Mouse (Mus musculus) T-helper 2 cell (primary cell): ENCODE measurements at regions not wholly inside any gene's neighbourhood (a gene's known extent, or its start where the extent isn't known, plus 50 kb on each side); places are given as distances from the start of the nearest gene placed in this dataset.
"Not testable (repeated sequence)": the region's sequence is repeated elsewhere in the genome, so short reads cannot be mapped to it uniquely, and the experiment has no call there.

ENCODE experiments used
- in situ Hi-C: fragments of 300-600 bp; cut with MboI, MseI; formaldehyde crosslinking; loops from one replicate; pipeline ENCODE4 v1.15.1; 2025; ENCODE audit warnings: high pct_unique_total_duplicates

DNA sequence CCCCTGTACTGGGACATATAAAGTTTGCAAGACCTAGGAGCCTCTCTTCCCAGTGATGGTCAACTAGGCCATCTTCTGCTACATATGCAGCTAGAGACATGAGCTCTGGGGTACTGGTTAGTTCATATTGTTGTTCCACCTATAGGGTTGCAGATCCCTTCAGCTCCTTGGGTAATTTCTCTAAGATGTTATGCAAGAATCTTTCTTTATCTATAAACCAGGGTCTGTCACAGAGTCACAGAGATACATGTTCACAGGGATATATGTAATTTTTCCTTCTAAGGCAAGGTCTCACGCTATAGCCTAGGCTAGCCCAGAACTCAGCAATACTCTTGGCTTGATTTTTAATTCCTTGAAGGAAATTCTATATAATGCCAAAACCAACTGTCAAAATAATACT, 56.9 kb downstream of the Zfp36l1 start:
- in situ Hi-C loops = not testable (repeated sequence)

DNA sequence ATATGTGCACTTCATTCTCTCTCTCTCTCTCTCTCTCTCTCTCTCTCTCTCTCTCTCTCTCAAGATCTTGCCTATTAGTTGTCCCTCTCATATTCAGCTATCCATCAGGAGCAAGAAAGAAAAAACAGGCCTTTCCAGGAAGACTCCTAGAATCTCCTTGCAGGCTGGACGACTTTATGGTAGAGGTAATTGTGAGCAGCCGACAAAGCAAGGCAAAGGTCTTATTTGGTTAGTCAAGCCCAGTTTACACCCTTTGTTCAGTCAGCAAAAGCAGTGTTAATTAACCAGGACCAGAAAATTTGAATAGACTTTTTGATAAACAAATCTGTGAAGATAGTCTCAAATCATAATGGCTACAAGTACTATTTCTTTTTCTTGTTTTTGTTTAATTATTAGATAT, 57.4 kb downstream of the Zfp36l1 start:
- in situ Hi-C loops = no loop called here

DNA sequence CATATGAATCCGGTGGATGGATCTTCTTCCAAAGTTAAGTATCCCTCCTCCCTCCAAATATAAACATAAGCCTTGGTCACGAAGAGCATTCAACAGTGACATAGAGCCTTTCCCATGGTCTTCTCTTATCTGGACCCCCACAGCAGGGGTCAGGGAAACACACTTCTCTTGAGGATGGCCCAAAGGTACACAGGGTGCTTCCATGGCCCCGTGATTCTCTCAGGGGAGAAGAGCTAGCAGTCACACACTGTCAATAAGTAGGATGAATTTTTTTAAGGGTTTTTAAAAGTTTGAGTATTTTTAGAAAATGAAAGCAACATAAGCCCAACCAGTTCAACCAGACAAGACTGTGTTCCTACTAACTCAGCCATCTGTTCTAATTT, 58.2 kb downstream of the Zfp36l1 start:
- in situ Hi-C loops = no loop called here

DNA sequence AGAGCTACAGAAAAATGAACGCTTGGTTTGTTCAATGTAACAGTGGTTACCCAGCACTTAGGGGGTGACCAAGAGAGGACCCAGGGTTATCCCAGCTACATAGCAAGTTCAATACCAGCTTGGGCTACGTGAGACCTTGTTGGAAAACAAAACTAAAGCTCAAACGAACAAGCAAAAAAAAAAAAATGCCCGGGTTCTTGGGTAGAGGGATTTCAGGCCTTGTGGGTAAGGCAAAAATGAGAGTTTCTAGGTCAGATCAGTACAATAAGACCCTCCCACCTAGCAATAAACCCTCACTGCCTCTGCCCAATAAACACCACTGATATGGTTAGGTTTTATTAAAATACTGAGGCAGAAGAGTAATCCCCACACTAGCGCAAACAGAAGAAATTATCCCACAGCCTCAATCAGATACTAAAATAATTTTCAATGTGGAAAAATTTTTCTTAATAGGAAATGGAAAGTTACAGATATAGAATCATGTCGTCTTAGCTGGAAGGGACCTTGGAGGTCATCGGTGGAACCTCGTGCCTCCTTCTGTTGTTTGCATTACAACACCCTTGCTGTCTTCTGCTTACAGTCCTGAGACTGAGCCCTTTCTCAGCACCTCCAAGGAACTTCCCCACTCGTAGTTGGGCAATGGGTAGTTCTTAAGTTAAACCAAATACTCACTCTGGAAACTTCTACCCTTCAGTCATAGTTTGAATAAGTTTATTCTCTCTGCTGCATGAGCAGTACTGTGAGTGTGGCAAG, 58.7 kb downstream of the Zfp36l1 start:
- in situ Hi-C loops = no loop called here

DNA sequence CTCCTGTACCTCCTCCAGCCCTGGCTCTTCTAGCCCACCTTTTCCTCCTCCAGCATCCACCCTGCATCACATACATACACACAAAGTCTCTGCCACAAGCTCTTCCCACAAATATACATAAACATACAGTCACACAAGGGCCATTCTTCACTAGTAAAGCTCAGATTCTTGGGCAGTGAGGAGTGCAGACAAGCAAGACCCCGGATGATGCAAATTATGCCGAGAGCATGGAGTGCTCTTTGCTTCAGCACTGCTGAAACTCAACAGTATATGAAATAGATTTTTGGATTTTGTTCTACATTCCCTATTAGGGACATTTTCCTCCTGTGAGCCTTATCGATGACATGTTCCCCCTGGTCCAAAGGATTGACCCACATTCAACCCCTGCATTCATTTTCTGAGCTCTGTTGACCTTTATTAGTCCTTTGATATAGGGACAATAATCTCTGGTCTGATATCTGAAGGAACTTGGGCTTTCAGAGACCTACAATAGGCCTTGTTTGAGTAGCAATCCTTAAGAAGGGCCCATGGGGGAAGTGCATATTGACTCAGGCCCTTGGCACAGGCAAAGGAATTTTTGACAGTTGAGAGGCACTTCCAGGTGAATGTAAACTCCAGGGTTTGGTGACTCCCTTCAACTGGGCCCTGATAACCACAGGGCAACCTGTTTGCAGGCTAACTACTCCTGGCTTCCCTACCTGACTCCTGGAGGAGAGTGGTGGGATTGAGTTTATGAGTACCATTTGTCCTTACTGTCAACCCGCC, 64.4 kb downstream of the Zfp36l1 start:
- in situ Hi-C loops = no loop called here

DNA sequence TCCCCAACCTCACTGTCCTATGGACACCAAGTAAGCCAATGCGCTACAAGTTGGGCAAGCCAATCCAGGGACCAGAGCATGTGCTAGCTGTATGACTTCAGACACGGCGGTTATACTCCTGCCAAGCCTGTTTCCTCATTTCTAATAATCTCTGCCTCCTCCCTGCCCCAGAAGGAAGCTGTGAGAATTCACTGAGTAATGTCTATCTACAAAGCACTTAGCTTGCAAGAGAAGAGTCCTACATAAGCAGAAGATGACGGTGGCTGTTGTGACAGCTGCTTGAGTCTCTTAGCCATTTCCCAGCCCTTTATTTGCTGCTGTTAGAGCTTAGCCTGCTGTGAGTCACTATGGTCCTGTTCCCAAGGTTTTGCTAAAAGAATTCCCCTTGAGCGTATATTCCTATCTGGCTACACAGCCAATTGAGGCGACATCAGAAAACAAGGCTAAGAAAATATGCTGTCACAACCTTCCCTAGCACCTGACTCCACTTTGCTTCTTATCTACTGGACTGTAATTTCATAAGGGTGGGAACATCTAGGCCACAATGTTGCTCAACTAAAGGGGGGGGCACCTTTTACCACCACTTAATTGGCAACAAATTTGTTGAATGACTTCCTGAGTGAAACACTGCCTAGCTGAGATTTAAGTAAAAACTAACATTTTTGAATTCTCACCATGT, 66.0 kb downstream of the Zfp36l1 start:
- in situ Hi-C loops = no loop called here

DNA sequence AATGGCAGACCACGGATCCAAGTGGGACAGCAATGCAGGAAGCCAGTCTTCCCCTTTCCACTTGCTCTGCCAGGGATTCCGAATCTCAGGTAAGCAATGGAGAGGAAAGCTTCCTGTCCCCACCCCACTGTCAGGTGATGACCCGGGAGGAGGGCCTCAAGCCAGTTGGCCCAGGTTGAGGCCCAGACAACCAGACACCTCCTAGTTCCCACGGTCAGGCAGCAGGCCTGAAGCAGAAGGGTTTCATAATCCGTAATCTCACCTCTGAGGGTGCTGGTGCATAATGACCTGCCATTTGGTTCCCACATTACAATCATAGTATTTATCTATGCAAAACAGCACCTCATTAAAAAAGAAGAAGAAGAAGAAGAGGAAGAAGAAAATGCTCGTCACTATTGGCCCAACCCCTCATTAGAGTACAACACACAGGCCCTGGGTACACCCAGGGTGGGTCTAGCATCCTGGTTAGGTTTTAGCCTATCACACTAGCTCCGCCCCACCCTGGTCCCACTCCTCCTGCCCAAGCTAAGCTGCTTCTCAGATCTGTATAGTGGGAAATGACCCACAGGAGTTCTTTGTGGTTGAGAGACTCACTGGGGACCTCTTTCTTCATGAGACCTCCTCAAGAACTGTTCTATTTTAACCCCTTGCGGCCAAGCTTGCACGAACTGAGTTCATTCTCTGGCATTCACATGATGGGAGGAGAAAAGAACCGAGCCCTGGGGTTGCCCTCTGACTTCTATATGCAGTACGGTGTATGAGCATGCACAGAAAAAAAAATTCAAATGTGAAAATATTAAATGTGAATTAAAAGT, 71.1 kb downstream of the Zfp36l1 start:
- in situ Hi-C loops = no loop called here

DNA sequence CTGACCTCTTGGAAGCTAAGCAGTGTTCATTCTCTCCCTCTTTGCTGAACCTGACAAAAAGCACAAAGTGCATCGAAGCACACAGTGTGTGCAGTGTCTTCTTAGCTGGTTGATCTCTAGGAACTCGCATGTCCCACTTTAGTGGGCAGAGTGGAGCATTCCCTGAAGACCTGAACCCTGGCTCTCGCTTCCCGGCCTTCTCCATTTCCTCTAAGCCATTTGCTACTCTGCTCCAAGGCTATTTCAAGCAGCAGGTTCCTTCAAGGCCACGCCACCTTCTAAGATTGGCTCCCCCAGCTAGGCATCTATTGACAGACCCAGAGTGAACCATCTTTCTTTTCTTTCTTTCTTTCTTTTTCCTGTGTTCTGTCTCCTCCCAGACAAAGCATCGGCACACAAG, 71.8 kb downstream of the Zfp36l1 start:
- in situ Hi-C loops = no loop called here

DNA sequence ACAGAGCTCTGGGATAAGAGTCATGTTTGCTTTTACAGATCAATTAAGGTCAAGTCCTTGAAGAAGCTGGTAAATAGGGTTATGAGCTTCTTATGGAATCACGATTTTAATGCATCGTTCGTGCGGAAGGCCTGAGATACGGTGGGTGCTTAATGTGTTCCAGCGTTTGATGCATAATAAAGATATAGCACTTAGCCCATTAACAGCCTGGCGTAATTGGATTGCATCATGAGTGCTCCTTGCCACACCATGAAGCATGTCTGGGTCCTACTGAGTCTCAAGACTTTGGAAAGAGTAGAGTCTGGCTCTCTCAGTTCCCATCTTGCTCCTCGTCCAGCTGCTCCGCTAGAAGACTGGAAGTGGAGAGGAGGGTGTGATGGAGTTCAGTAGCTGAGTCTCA, 72.6 kb downstream of the Zfp36l1 start:
- in situ Hi-C loops = no loop called here

DNA sequence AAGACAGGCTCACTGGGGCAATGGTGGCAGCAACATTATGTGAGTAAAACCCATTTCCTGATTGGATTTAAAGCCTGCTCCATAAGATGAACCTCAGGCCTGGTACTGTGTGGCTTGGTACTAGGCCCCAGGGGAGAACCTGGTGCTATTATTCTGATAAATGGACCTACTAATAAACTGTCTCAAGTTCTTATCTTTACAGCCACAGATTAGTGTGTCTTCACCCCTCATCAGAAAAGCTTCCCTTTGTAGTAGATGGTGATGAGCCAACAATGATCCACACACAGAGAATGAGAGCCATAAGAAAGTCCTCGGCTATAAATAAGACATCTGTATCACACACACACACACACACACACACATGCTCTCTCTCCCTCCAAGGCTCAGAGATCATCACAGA, 73.7 kb downstream of the Zfp36l1 start:
- in situ Hi-C loops = loop anchor here (10.0 kb wide), 1 partner anchor 554 kb away; no protein-coding TSS in a partner anchor

DNA sequence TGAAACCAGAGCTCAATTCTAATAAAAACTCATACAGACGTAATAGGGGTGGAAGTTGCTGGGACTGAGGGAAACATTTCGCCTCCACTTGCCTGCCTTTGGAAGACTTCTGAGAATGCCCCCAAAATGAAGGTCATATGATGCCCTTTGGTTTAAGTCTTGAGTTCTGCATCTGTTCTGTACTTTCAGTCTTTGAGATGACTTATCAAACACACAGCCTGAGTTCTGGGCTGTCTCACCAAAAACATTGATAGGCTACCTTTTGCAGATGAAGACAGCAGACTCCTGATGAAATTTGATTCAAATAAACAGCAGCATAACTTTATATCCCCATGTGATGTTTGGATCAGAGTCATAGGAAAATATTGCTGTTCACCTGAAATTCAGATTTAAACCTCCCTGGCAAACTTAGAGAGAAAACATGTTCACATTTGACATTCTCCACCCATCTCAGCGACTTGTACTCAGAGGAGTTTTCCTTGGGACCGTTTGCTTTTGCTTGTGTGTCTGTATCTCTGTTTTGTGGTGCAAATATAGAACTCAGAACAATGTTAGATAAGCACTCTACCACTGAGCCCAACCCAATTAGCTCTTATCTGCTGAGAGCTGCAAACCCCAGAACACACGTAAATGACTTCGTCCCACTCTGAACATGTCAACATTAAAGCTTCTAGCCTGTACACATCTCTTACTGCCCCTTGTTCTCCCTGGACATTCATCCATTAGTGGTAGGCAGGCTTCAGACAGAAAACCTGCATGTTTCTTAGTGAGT, 77.1 kb downstream of the Zfp36l1 start:
- in situ Hi-C loops = loop anchor here (10.0 kb wide), 1 partner anchor 551 kb away; no protein-coding TSS in a partner anchor

DNA sequence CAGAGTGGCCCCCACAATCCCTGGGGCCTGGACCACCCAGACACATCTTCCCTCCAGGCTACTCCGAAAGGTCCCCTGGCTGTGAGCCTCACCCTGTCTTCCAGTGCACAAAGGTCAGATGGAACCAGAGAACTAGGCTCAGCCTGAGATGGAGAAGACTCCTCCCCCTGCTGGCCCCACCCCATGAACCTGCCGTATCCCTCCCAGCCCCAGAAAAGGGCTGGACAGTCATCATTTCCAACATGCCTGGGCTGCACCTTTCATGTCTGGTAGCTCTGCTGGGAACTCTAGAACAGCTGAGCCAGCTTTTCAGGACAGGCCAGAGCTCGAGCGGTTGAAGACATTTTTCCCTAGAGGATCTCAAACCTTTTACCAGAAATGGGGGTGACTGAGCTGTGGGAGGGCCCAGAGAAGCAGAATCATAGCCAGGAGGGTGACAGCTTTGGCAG, 77.8 kb downstream of the Zfp36l1 start:
- in situ Hi-C loops = loop anchor here (10.0 kb wide), 1 partner anchor 550 kb away; no protein-coding TSS in a partner anchor

DNA sequence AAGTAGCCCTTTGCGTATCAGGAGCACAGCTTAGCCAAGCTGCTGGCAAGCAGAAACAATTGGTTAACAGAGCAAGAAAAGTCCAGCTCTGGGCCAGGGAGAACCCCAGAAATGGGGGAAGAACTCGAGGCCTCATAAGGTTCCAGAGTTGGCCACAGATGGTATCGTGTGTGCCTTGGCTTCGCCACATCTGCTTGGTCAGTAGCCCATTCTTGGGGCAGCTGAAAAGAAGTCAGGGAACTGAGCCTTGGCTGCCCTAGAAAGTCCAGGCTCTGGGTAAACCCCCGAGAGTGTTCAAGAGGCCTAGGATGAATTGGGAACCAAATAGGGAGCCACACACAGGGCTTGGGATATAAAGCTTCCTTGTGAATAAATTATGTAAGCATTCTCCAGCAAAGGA, 78.7 kb downstream of the Zfp36l1 start:
- in situ Hi-C loops = loop anchor here (10.0 kb wide), 1 partner anchor 549 kb away; no protein-coding TSS in a partner anchor

DNA sequence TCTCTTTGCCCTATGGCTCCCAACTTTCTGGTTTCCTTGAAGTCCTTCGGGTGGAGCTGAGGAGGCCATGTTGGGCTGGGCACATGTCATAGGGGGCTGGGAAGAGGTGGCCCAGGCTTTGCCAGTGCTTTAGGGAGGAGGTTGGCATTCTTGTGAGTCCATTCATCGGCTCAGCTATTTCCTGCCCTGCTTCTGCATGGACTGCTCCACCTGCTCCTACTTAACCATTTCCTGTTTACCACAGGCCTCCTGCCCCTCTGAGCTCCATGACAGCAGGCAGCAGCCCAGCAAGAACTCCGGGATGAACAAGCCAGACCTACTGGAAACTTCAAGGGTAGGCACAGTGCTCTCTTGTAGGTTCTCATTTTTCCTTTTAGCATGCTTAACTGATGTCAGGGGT, 80.3 kb downstream of the Zfp36l1 start:
- in situ Hi-C loops = loop anchor here (10.0 kb wide), 1 partner anchor 548 kb away; no protein-coding TSS in a partner anchor

DNA sequence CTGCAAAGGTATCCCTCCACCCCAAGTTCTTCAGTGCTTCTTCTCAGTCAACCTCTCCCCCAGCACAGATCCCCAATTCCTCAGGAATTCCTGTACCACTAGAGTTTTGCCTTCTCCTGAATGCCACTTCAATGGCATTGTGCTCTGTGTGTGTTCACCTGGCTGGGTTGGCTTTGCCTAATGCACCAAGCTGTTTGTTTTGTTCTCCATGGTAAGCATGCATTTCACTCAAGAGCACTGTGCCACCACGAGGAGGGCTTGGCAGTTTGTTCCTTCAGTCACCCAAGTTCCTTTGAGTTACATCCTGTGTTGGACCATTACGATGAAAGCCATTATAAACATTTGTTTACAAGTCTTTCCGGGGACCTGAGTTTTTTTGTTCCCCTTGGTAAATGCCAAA, 84.5 kb downstream of the Zfp36l1 start:
- in situ Hi-C loops = no loop called here

DNA sequence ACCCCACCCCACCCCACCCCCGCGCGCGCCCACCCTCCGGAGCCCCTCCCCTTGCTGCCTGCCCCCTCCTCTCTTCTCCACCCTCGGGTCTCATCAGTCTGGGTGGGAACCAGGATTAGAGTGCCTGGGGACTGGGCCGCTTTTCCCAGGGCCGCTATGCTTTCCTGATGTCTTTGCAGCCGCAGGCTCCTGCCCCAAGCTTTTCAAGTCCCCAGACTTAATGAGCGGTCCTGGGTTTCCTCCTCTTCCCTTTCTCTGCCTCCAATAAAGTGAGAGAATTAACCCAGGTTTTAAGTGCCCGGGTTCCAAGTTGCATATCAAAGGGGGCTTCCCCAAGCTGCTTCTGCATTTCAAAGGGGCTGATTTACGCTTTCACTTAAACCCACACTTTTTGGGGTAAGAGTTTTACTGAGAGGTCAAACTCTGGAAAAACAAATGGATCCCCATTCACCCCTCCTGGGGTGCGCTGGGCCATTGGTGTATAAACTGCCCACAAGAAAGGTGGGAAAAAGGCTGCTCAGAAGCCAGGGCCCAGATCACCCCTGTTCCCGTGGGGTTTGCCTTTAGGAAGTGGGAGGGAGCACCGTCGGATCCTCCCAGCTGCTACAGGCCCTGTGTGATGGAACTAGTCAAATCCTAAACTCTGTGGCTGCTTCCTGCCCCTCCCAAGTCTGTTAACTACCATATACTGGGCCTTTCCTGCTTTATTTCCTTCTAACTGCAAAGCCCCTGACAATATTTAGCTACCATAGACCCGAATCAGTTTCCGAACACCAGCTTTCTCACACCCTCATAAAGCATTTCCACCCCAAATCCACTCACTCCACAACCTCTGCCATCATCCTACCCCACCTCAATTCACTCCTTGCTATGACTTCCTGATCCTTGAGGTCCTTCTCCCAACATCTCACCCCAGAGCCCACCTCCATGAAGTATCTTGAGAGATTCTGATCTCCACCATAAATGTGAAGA, 89.4 kb downstream of the Zfp36l1 start:
- in situ Hi-C loops = no loop called here

DNA sequence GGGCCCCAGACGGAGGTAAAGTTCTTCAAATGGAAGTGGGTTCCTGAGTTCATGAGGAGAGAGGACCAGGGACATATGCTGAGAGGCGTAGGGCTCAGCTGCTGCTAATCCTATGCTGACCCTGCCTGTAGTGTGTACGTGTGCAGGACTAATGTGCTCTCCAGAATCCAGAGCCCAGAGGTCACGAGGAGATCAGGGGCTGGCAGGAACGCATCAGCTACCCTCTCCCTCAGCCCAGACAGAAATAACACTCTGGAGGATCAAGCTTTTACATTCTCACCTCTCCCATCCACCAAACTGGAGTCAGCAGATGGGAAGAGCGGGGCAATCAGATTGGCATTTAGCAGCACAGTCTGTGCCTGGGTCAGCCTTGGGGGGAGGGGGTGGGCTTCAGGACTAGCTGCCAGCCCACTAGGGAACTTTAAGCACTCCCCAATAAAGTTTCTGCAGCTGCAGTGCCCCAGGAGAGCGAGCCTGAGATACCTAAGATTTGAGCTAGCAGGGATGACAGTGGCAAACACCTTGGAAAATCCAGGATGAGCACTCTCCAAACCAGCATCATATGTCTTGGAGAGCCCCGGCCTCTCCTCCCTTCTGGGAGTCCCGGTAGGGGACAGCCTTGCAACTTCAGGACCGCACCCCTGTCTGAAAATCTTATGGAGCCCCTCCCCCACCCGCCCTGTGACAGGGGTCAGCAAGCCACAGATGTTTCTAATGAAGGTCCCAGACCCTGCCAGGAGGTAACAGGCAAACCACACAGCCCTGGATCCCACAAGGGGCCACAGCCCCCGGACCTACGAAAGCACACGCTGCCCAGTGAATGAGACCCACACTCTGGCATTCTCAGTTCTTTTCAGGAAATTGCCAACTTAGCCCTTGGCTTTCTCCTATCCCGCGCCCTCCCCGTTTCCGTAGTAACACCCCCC, 90.4 kb downstream of the Zfp36l1 start:
- in situ Hi-C loops = no loop called here

DNA sequence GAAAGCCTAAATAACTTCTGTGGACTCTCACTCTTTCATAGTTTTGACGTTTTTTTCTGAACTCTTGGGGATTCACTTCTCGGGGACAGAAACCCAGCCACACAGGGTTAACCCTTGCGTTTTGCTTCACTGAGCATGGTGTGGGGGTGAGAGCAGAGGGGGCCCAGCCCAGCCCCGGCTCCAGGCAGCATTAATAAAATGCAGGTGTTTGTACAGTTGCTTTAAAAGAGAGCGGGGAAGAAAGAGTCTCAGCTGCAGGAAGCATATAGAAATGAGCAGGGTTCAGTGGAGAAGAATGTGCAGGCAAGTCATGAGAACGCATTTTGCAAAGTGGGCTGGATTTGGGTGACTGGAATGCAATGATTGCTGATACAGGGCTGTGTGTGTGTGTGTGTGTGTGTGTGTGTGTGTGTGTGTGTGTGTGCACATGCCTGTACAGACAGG, 91.8 kb downstream of the Zfp36l1 start:
- in situ Hi-C loops = no loop called here
